Mouse (Mus musculus) embryonic facial prominence, embryonic 13.5 days (tissue): ENCODE results near the gene Rhbdf1. TPM values are rescaled to one million over a fixed set of nuclear protein-coding genes. Genes with fewer than 3 reads are reported as not detected.
"Not testable (repeated sequence)": the region's sequence is repeated elsewhere in the genome, so short reads cannot be mapped to it uniquely, and the experiment has no call there.

ENCODE experiments used
- ATAC-seq: fragments of 200-750 bp; cut with Nextera tagmentation; 2 replicates; pipeline ENCODE4 v1.8.0; 2017; ENCODE audit warnings: low read depth; ENCODE audit not compliant: insufficient number of reproducible peaks, insufficient read depth, low FRiP score, low TSS enrichment
- H3K27ac ChIP-seq: fragments of 300-500 bp; sonication (generic); 2 replicates; pipeline ENCODE4 v1.5.1; 2015; ENCODE audit warnings: moderate library complexity, mild to moderate bottlenecking, inconsistent platforms
- H3K27me3 ChIP-seq: fragments of 300-500 bp; sonication (generic); 2 replicates; pipeline ENCODE4 v1.6.1; 2015; ENCODE audit warnings: mild to moderate bottlenecking, inconsistent platforms
- H3K36me3 ChIP-seq: fragments of 300-500 bp; sonication (generic); 2 replicates; pipeline ENCODE4 v1.6.1; 2015; ENCODE audit warnings: mild to moderate bottlenecking, inconsistent platforms
- H3K4me1 ChIP-seq: fragments of 300-500 bp; sonication (generic); 2 replicates; pipeline ENCODE4 v1.6.1; 2015; ENCODE audit warnings: inconsistent platforms
- H3K4me2 ChIP-seq: fragments of 300-500 bp; sonication (generic); 2 replicates; pipeline ENCODE4 v1.6.1; 2015; ENCODE audit warnings: moderate library complexity, mild to moderate bottlenecking, inconsistent platforms
- H3K4me3 ChIP-seq: fragments of 300-500 bp; sonication (generic); 2 replicates; pipeline ENCODE4 v1.5.1; 2015; ENCODE audit warnings: mild to moderate bottlenecking, inconsistent platforms
- H3K9ac ChIP-seq: fragments of 300-500 bp; sonication (generic); 2 replicates; pipeline ENCODE4 v1.6.1; 2015; ENCODE audit warnings: mild to moderate bottlenecking, inconsistent platforms
- H3K9me3 ChIP-seq: fragments of 300-500 bp; sonication (generic); 2 replicates; pipeline ENCODE4 v1.6.1; 2016; ENCODE audit warnings: inconsistent platforms
- WGBS: fragments of 180-500 bp; shearing (Covaris S2); methylation state at CpG from one replicate; pipeline ENCODE4 v1.1.7; 2015; ENCODE audit warnings: mixed read lengths; 5-methylcytosine and 5-hydroxymethylcytosine counted together
- polyA plus RNA-seq: library from polyadenylated mRNA; unstranded; fragments of >200 nt; fragmentation: Nextera tagmentation; extraction: Ambion mirVana; gene quantifications from 2 replicates; pipeline ENCODE4 v1.2.1, GENCODE M21; 2015

The Rhbdf1 gene
- polyA plus RNA-seq, 1 experiment from 2014 or later: 55.5 TPM

DNA sequence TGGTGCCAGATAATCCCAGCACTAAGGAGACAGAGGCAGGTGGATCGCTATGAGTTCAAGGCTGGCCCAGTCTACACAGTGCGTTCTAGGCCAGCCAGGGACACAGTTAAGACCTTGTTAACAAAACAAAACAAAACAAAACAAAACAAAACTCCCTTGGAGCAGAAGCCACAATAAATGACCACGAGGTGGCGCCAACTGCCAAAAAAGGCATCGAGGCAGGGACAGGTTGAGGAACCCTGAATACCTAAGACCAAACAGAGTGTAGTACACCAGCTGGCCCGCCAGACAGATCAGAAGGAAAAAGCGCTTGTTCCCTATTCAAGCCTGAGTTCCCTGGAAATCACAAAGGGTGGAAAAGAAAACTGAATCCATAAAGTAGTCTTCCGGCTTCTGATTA lies 5.2 kb downstream of the Rhbdf1 start:
- Histone ChIP-seq H3K4me3 (no peak overlapping the region), H3K4me1 (peaks cover 40% of the 10 kb centered on the region), H3K9me3 (no peaks in the 10 kb centered on the region), H3K36me3 (peaks cover 46% of the 10 kb centered on the region), H3K4me2 (no peak overlapping the region), H3K9ac (no peak overlapping the region; the same call in 1 of the 2 replicates), H3K27ac (no peak overlapping the region), H3K27me3 (no peaks in the 10 kb centered on the region)
- WGBS: 22% methylated on average over 8 of the region's 8 CpGs
- ATAC-seq: no peak

DNA sequence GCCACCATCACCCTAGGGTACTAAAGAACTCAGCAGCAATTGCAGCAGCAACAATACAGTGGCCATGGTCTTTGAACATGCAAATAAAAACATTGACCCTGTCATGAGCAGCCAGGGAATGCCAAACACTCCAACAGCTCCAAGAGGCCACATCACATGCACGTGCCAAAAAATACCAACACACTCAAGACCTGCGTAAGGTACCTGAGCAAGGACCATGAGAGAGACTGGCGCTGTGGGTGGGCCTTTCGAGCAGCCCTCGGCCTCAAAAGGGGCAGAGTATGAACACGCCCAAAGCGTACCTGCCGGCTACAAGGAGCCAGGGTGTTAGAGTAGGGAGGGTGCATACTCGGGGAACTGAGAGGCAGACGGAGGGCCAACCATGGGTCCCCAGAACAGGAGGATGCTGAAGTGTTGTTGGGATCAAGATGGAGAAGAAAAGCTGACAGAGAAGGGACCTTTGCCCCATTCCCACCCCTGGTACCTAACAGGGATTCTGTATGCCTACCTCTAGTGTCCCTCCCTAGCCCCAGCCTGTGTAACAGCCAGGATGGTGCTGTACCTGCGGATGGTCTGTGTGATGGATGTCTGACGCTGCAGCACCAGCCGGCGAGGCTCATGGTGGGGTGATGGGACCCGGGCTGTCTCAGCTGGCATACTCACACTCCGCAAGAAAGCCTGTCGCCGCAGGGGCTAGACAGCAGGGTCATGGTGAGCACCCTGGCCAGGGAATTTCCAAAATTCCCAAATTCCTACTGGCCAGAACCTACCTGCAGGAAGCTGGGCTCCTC lies 6.5 kb downstream of the Rhbdf1 start:
- peaks cover 33% of the 10 kb centered on the region for H3K4me1 ChIP-seq
- peaks cover 59% of the 10 kb centered on the region for H3K36me3 ChIP-seq
- H3K9ac ChIP-seq: peak overlapping the region; percentile 51; the same call in 1 of the 2 replicates
- H3K4me3 ChIP-seq: no peak overlapping the region
- no peak overlapping the region for H3K4me2 ChIP-seq
- H3K9me3 ChIP-seq: no peaks in the 10 kb centered on the region
- no peaks in the 10 kb centered on the region for H3K27me3 ChIP-seq
- WGBS: 94% methylated on average over 18 of the region's 18 CpGs
- no peak for ATAC-seq
- H3K27ac ChIP-seq: no peak overlapping the region

DNA sequence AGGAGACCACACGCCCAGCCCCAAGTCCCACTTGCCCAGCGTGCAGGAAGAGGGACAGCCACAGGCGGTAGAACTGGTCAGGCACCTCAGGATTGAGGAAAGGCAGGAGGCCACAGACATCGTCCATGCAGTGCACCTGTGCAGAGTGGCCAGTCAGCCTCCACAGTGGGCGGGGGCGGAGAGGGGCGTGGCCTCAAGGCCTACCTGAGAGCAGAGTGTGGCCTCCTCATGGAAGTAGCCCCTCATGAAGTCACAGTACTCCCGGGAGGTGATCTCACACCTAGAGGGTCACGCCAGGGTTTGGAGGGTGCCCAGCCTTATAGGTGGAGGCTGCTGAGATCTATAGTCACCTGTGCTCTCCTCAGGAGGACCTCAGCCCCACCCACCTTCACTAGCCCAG lies 11.5 kb downstream of the Rhbdf1 start:
- ATAC-seq: peak; percentile 28; the same call in 1 of the 2 replicates
- peaks cover 11% of the 10 kb centered on the region for H3K4me1 ChIP-seq
- no peak overlapping the region for H3K4me3 ChIP-seq
- no peaks in the 10 kb centered on the region for H3K27me3 ChIP-seq
- H3K4me2 ChIP-seq: no peak overlapping the region
- peaks cover 85% of the 10 kb centered on the region for H3K36me3 ChIP-seq
- no peak overlapping the region for H3K9ac ChIP-seq
- WGBS: 85% methylated on average over 9 of the region's 9 CpGs
- no peak overlapping the region for H3K27ac ChIP-seq
- no peaks in the 10 kb centered on the region for H3K9me3 ChIP-seq

DNA sequence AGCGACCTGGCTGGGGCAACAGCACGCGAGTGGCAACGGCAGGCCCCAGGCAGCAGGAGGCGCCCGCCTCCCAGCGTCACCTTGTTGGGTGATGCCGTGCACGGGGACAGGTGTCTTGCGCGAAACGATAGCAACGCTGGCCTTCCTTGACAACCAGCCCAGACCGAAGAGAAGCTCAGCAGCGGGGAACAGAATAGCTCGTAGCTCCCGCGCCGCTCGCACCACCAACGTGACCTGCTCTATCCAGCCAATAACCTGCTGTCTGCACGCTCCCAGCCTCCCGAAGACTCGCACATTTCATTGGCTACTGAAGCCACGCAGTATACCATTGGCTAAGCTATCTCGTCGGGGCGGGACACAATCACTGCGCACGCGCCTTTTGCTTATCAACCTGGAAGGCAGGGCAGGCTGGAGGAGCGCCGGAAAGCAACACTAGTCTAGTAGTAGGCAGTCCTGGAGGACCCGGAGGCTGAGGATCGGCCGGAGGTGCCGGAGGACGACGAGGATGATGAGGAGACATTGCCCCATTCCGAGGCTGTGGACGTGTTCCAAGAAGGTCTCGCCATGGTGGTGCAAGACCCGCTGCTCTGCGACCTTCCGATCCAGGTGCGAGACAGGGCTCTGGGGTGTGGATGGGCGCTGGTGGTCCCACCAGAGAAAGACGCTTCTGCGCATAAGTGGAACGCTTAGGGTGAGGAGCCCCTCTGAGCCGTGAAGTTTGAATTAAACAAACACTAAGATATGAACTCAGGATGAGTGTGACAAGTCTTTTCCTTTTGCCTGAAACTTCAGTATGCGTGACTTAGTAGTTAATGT lies 16.8 kb downstream of the Rhbdf1 start, which contains the start of gene Snrnp25:
Snrnp25 (plus strand) TSS at position 358 of the 816 bp plus-strand sequence.
- Histone ChIP-seq H3K4me3 (peak within 1 kb of the TSS; percentile 70), H3K9ac (peak within 1 kb of the TSS; percentile 86), H3K36me3 (peaks cover 32% of the 10 kb centered on the region), H3K27ac (peak within 1 kb of the TSS; percentile 22; the same call in 1 of the 2 replicates), H3K27me3 (no peaks in the 10 kb centered on the region), H3K4me2 (peak within 1 kb of the TSS; percentile 81), H3K9me3 (no peaks in the 10 kb centered on the region), H3K4me1 (peaks cover 16% of the 10 kb centered on the region)
- WGBS: under 1% methylated on average over 52 of the region's 52 CpGs
- peak; percentile 100 for ATAC-seq

DNA sequence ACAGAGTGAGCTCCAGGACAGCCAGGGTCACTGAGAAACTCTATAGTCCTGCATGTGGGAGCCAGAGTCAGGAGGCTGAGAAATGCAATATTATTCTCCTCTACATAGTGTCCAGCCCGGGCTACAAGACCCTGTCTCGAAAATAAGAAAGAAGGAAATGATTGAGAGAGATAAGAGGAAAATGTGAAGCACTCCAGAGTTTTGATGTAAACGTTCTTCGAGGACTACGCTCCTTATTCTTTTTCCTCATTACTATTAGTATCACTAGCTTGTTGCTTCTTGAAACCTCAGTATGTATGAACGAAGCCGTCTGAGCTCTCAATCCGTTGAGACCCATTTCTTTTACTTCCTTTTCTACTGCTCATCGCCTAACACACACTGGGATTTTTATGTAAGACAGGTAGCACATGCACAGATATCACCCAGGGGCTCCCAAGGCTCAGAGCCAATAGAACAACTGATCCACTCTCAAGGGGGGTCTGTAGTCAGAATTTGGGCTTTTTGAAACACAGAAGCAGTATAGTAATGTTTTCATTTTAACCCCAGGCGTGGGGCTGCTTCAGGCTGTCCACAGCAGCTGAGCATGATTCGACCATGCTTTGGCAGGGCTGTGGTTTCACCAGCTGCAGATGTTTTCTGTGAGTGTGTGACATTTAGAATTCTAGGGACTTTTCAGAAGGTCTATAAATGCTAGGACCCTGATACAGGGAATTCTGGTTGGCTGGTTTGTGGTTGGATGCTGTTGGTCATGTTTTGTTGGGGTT lies 20.0 kb downstream of the Rhbdf1 start:
- H3K27me3 ChIP-seq: peaks cover 5% of the 10 kb centered on the region; the same call in 1 of the 2 replicates
- WGBS: 73% methylated on average over 11 of the region's 11 CpGs

DNA sequence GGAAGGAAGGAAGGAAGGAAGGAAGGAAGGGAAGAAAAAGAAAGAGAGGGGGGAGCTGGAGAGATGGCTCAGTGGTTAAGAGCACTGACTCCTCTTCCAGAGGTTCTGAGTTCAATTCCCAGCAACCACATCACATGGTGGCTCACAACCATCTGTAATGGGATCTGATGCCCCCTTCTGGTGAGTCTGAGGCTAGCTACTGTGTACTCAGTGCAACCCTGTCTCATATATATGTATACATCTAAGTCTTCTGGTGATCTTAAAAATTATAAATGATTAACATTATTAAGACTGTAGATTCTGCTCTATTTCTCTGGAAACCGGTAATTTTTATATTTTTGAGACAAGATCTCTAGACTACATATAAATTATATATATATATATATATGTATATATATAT lies 21.1 kb downstream of the Rhbdf1 start:
- not testable (repeated sequence) for H3K4me2 ChIP-seq, H3K4me1 ChIP-seq, H3K9me3 ChIP-seq, H3K27ac ChIP-seq, H3K36me3 ChIP-seq, H3K9ac ChIP-seq, H3K27me3 ChIP-seq, ATAC-seq, H3K4me3 ChIP-seq
- WGBS: 79% methylated on average over 1 of the region's 1 CpGs

More for the DNA sequence above, 20.0 kb downstream of the Rhbdf1 start:
- H3K9me3 ChIP-seq: no peaks in the 10 kb centered on the region
- peaks cover 16% of the 10 kb centered on the region for H3K4me1 ChIP-seq
- H3K36me3 ChIP-seq: peaks cover under 1% of the 10 kb centered on the region; the same call in 1 of the 2 replicates
- H3K4me2 ChIP-seq: no peak overlapping the region
- no peak for ATAC-seq
- no peak overlapping the region for H3K4me3 ChIP-seq
- no peak overlapping the region for H3K9ac ChIP-seq
- H3K27ac ChIP-seq: no peak overlapping the region

DNA sequence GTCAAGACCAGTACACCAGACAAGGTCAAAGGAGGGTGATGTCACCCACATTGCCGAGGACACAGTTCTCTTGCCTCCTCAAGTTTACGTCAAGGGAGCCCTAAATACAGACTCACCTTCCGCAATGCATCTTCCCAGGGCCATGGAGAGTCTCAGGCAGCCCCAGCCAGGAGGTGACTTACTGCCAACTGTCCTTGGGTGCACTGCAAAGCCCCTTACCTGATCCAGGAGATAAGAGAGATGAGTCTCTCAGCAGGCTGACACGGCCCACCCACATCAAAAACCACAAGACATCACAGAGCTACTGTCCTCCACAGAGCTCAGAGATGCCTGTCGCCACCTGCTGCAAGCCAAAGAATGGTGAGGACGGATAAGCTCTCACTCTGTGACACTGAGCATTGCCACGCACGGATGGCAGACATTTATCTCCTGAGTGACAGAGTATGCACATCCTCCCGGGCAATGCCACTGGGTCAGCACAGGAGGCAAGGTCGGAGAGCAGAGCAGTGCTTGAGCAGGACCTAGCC lies 22.0 kb downstream of the Rhbdf1 start, which contains the start of gene Il9r:
Il9r (minus strand) TSS at position 205 of the 527 bp plus-strand sequence.
- H3K4me3 ChIP-seq: no peak within 1 kb of the TSS
- no peak for ATAC-seq
- H3K27ac ChIP-seq: no peak within 1 kb of the TSS
- H3K4me1 ChIP-seq: 0 out of 2 replicates have a peak, but pooled peaks cover 5% of the 10 kb centered on the region
- H3K9ac ChIP-seq: no peak within 1 kb of the TSS
- no peak within 1 kb of the TSS for H3K4me2 ChIP-seq
- no peaks in the 10 kb centered on the region for H3K36me3 ChIP-seq
- H3K27me3 ChIP-seq: peaks cover 10% of the 10 kb centered on the region; the same call in 1 of the 2 replicates
- WGBS: 73% methylated on average over 10 of the region's 10 CpGs
- no peaks in the 10 kb centered on the region for H3K9me3 ChIP-seq

DNA sequence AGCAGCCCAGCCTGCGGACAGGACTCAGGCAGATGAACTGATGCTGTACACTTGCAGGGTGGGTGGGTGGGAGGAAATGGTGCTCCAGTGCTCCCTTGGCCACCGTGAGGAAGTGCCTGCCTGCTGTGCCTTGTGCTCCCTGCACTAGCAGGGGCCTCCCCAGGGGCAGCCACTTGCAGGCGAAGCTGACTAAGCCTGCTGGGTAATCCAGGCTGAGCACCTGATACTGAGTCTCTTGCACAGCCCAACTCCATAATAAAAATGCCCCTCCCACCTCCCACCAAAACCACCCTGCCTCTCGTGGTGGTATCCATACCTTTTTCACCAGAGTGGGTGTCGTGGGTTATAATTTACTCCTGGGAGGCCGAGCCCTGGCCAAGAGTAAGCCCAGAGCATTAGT lies 22.9 kb downstream of the Rhbdf1 start:
- Histone ChIP-seq H3K9me3 (no peaks in the 10 kb centered on the region), H3K4me2 (no peak overlapping the region), H3K4me3 (no peak overlapping the region), H3K9ac (no peak overlapping the region), H3K36me3 (no peaks in the 10 kb centered on the region), H3K27me3 (peaks cover 13% of the 10 kb centered on the region; the same call in 1 of the 2 replicates), H3K4me1 (no peaks in the 10 kb centered on the region), H3K27ac (no peak overlapping the region)
- no peak for ATAC-seq
- 31% methylated on average over 6 of the region's 6 CpGs for WGBS

DNA sequence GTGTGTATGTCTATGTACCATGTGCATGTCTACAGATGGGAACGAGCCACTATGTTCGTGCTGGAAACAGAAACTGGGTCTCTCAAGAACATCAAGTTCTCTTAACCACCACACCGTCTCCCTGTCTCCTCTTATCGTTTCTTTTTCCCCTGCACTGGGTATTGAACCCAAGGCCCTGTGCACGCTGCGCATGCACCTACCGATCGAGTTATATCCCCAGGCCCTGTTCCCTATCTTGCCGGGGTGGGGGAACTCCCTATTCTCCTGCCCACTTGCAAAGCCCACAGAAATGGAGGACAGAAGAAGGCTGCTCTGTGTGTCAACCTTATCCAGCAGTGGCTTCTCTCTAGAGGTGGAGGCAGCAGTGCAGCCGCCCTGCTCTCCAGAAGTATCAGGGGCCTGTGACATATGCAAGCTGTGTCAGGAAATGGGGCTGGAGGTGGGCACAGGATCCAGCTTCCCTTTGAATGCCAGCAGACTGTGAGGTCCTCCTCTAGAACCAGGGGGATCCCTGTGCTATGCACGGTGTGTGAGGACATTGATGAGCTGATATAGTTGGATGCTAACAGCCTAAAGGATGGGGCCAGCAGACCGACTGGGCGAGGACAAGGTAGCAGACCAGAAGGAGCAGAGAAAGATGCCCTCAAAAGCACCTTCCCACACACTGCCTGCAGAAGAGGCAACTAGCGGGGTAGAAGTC lies 23.7 kb downstream of the Rhbdf1 start:
- WGBS: 65% methylated on average over 14 of the region's 14 CpGs
- no peak for ATAC-seq

DNA sequence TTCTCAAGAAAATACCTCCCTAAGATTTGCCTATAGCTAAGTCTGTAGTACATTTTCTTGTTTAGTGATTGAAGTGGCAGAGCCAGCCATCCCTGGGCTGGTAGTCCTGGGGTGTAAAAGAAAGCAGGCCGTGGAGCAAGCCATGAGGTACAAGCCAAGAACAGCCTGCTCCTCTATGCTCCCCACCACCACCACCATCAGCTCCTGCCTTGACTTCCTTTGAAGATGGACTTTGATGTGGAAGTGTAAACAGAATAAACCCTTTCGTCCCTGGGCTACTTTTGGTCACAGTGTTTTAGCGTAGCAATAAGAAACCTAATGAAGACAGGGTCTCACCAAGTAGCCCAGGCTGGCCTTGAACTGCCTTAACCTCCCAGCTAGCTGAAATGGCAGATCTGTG lies 24.3 kb downstream of the Rhbdf1 start:
- Histone ChIP-seq H3K36me3 (no peaks in the 10 kb centered on the region), H3K4me3 (no peak overlapping the region), H3K27ac (no peak overlapping the region), H3K9ac (no peak overlapping the region), H3K27me3 (peaks cover 13% of the 10 kb centered on the region; the same call in 1 of the 2 replicates), H3K9me3 (no peaks in the 10 kb centered on the region), H3K4me2 (no peak overlapping the region), H3K4me1 (no peaks in the 10 kb centered on the region)
- ATAC-seq: no peak
- WGBS: 64% methylated on average over 3 of the region's 3 CpGs

More for the DNA sequence above, 23.7 kb downstream of the Rhbdf1 start:
- Histone ChIP-seq H3K27ac (no peak overlapping the region), H3K4me2 (no peak overlapping the region), H3K4me3 (no peak overlapping the region), H3K9ac (no peak overlapping the region), H3K27me3 (peaks cover 13% of the 10 kb centered on the region; the same call in 1 of the 2 replicates), H3K9me3 (no peaks in the 10 kb centered on the region), H3K4me1 (no peaks in the 10 kb centered on the region), H3K36me3 (no peaks in the 10 kb centered on the region)
